Mouse (Mus musculus) kidney, embryonic 16.5 days (tissue): ENCODE data around the gene Efcab3. TPM values are rescaled to one million over a fixed set of nuclear protein-coding genes. Genes with fewer than 3 reads are reported as not detected.

Source experiments
- ATAC-seq: fragments of 200-750 bp; cut with Nextera tagmentation; 2 replicates; pipeline ENCODE4 v1.8.0; 2017; ENCODE audit warnings: moderate TSS enrichment; ENCODE audit not compliant: low FRiP score, low TSS enrichment
- H3K27ac ChIP-seq: fragments of 300-500 bp; sonication (generic); 2 replicates; pipeline ENCODE4 v1.5.1; 2014; ENCODE audit warnings: low read length
- H3K27me3 ChIP-seq: fragments of 300-500 bp; sonication (generic); 2 replicates; pipeline ENCODE4 v1.6.1; 2014; ENCODE audit warnings: low read length, control low read depth, mixed read lengths; ENCODE audit not compliant: insufficient read depth
- H3K36me3 ChIP-seq: fragments of 300-500 bp; sonication (generic); 2 replicates; pipeline ENCODE4 v1.6.1; 2014; ENCODE audit warnings: low read length, control low read depth, mixed read lengths; ENCODE audit not compliant: insufficient read depth
- H3K4me1 ChIP-seq: fragments of 300-500 bp; sonication (generic); 2 replicates; pipeline ENCODE4 v1.6.1; 2014; ENCODE audit warnings: low read length, control low read depth, mixed read lengths; ENCODE audit not compliant: insufficient read depth
- H3K4me2 ChIP-seq: fragments of 300-500 bp; sonication (generic); replicated peaks from 2 replicates; pipeline ENCODE4 v1.6.1; 2014; ENCODE audit warnings: low read depth, low read length
- H3K4me3 ChIP-seq: fragments of 300-500 bp; sonication (generic); 2 replicates; pipeline ENCODE4 v1.5.1; 2014; ENCODE audit warnings: mild to moderate bottlenecking, low read length
- H3K9ac ChIP-seq: fragments of 300-500 bp; sonication (generic); replicated peaks from 2 replicates; pipeline ENCODE4 v1.6.1; 2014; ENCODE audit warnings: low read length
- H3K9me3 ChIP-seq: fragments of 300-500 bp; sonication (generic); 2 replicates; pipeline ENCODE4 v1.6.1; 2016; ENCODE audit warnings: low read length, control low read depth
- WGBS: fragments of 180-500 bp; shearing (Covaris S2); extraction: QIAGEN DNeasy Blood & Tissue Kit; methylation state at CpG from one replicate; pipeline ENCODE4 v1.1.7; 2014; 5-methylcytosine and 5-hydroxymethylcytosine counted together
- polyA plus RNA-seq: library from polyadenylated mRNA; unstranded; fragments of >200 nt; fragmentation: Nextera tagmentation; extraction: Ambion mirVana; gene quantifications from 2 replicates; pipeline ENCODE4 v1.2.1, GENCODE M21; 2015

Gene Efcab3
- polyA plus RNA-seq, 1 experiment from 2014 or later, result not detected

DNA sequence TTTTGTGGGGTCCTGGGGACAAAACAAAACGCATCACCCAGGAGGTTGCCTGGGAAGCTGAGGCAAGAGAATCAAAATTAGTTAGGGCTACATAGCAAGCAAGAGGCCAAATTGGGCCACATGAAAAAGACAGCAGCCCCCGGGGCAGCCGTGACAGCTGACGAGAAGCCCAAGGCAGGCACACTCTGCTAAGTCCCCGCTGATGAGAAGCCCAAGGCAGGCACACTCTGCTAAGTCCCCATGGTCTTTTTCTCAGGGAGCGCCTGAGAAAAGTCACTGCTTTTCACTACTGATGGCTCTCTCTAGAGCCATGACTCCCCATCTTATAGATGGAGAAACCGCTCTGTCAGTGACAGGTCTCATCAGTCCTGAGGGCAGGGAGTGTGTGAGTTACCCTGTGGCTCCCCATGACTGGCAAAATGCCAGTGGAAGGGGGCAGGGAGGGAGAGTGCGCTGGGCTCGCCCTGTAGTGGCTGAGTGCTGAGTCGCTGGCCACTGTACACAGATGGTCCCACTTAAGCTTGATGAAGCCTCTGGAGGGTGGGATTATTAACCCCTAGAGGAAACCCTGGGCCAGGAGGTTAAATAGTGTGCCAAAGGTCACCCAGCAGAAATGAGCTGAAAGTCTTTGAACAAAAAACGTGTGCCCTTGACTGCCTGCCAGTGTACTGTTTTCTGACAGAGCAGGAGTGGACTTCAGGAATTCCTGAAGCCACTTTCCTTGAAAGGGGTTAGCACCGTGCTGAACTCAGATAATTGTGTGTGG lies 89.9 kb downstream of the Efcab3 start:
- ATAC-seq, result peak; percentile 87
- Histone ChIP-seq H3K4me2 (no peak overlapping the region), H3K27ac (peak overlapping the region; percentile 24; the same call in 1 of the 2 replicates), H3K36me3 (no peaks in the 10 kb centered on the region), H3K27me3 (no peaks in the 10 kb centered on the region), H3K9ac (no peak overlapping the region), H3K9me3 (no peaks in the 10 kb centered on the region), H3K4me1 (peaks cover 24% of the 10 kb centered on the region), H3K4me3 (no peak overlapping the region)
- WGBS, result 20% methylated on average over 12 of the region's 12 CpGs

GRCm38 (mm10) chr11:105155915-105156314 lies 92.5 kb downstream of the Efcab3 start:
- Histone ChIP-seq H3K9me3 (no peaks in the 10 kb centered on the region), H3K9ac (no peak overlapping the region), H3K4me3 (no peak overlapping the region), H3K27ac (no peak overlapping the region; the same call in 1 of the 2 replicates), H3K27me3 (no peaks in the 10 kb centered on the region), H3K36me3 (no peaks in the 10 kb centered on the region), H3K4me2 (no peak overlapping the region), H3K4me1 (peaks cover 24% of the 10 kb centered on the region)
- 40% methylated on average over 4 of the region's 4 CpGs for WGBS
- no peak for ATAC-seq

DNA sequence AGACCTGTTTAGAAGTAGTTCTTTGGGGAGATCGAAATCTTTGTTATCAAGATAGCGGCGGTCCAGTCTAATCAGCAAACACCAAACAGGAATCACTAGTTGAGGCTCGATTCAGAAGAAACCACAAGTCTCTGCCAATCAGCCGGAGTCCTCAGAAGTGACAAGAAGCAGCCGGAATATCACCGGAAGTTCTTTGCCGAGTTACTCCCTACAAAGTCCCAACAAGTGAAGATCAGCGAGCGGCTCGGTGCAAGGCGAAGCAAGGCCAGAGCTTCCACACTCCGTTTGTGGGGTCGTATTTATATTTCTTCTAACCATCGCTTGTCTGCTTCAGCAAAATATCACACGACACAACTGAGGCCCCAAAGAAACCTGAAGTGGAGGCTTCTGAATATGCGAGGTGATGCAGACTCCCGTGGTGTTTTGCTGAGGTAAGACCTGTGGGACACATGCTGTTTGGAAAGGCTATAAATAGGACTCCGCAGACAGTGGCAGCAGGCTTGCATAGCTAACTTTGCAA lies 93.4 kb downstream of the Efcab3 start:
- Histone ChIP-seq H3K9me3 (no peaks in the 10 kb centered on the region), H3K4me1 (peaks cover 18% of the 10 kb centered on the region), H3K36me3 (no peaks in the 10 kb centered on the region), H3K9ac (no peak overlapping the region), H3K27me3 (no peaks in the 10 kb centered on the region), H3K4me2 (no peak overlapping the region), H3K27ac (no peak overlapping the region), H3K4me3 (no peak overlapping the region)
- no peak for ATAC-seq
- WGBS, result 84% methylated on average over 19 of the region's 19 CpGs

DNA sequence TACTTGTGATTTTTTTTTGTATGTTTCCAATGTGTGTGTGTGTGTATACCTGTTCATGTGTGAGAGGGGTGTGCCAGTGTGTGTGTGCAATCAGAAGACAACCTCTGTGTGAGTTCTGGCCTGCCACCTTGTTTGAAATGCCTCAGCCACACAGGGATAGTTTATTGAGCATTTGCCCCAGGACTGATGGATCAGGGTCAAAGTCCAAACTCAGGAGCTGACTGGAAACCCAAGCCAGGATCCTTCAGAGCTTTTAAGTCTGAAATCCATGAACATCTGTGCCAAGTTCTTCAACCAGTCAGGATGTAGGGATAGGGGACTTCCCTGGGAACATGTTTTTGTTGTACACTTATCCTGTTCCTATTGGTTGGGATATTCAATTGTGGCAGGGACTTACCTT lies 94.7 kb downstream of the Efcab3 start:
- Histone ChIP-seq H3K9ac (no peak overlapping the region), H3K27me3 (no peaks in the 10 kb centered on the region), H3K9me3 (peaks cover 11% of the 10 kb centered on the region), H3K27ac (no peak overlapping the region), H3K36me3 (no peaks in the 10 kb centered on the region), H3K4me3 (no peak overlapping the region), H3K4me2 (no peak overlapping the region), H3K4me1 (peaks cover 11% of the 10 kb centered on the region)
- ATAC-seq, result no peak

DNA sequence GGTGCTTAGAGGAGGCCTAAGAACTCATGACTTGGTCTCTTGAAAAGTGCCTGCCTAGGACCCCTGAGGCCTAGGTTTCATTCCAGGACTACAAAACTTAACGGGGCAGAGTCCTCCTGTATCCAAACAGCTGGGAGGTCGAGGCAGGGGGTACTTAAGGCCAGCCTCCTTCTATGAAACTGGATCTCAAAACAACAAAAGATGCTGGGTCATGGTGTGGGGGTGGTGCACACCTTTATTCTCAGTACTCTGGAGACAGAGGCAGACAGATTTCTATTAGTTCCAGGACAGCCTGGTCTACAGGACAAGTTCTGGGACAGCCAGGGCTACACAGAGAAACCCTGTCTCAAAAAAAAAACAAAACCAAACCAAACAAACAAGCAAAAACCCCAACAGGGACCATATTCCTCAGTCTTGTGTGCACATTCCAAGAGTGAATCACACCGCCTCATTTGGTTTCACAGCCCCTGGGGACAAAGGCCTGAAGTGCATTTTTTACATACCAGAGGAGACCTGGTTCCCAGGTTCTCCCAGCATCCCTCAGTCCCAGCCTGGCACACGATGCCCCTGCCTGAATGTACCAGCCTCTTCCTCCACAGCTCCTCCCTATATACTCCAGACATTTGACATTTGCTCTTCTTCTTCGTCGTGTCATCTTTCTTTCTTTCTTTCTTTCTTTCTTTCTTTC lies 96.4 kb downstream of the Efcab3 start:
- no peak for ATAC-seq
- no peaks in the 10 kb centered on the region for H3K4me1 ChIP-seq
- H3K9me3 ChIP-seq, result peaks cover 21% of the 10 kb centered on the region
- H3K27me3 ChIP-seq, result no peaks in the 10 kb centered on the region
- 62% methylated on average over 6 of the region's 6 CpGs for WGBS
- no peaks in the 10 kb centered on the region for H3K36me3 ChIP-seq
- H3K9ac ChIP-seq, result no peak overlapping the region
- H3K27ac ChIP-seq, result no peak overlapping the region
- H3K4me3 ChIP-seq, result no peak overlapping the region
- H3K4me2 ChIP-seq, result no peak overlapping the region

DNA sequence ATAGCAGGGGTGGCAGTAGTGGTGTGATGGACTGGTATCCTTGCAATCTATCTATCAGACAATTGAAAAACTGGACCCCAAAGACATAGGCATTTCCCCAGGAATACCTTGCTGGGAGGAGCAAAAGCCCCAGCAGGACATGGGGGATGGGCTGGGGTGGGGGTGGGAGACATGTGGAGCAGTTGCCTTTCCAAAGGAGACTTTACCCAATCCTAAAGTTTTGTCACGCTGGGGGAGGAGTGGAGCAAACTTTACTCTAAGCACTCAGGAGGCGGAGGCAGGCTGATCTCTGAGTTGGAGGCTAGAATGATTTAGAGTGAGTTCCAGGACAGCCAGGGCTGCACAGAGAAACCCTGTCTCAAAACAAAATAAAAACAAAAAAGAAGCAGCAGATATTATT lies 98.0 kb downstream of the Efcab3 start:
- Histone ChIP-seq H3K4me1 (no peaks in the 10 kb centered on the region), H3K9me3 (peaks cover 36% of the 10 kb centered on the region), H3K27ac (no peak overlapping the region), H3K4me2 (no peak overlapping the region), H3K4me3 (no peak overlapping the region), H3K27me3 (no peaks in the 10 kb centered on the region), H3K9ac (no peak overlapping the region), H3K36me3 (no peaks in the 10 kb centered on the region)
- no peak for ATAC-seq
- 98% methylated on average over 2 of the region's 2 CpGs for WGBS

- WGBS, result 88% methylated on average over 69 of the region's 69 CpGs
- ATAC-seq, result no peak
- Histone ChIP-seq H3K4me2 (no peak overlapping the region), H3K9me3 (peaks cover 36% of the 10 kb centered on the region), H3K36me3 (no peaks in the 10 kb centered on the region), H3K9ac (no peak overlapping the region), H3K4me3 (no peak overlapping the region), H3K27ac (no peak overlapping the region), H3K4me1 (no peaks in the 10 kb centered on the region), H3K27me3 (no peaks in the 10 kb centered on the region)
Observed at GRCm38 (mm10) chr11:105164516-105165510, 101.4 kb downstream of the Efcab3 start.

- no peak overlapping the region for H3K27ac ChIP-seq
- no peak overlapping the region for H3K9ac ChIP-seq
- no peak overlapping the region for H3K4me3 ChIP-seq
- peaks cover 36% of the 10 kb centered on the region for H3K9me3 ChIP-seq
- no peaks in the 10 kb centered on the region for H3K27me3 ChIP-seq
- no peak for ATAC-seq
- no peaks in the 10 kb centered on the region for H3K4me1 ChIP-seq
- H3K4me2 ChIP-seq, result no peak overlapping the region
- 88% methylated on average over 10 of the region's 10 CpGs for WGBS
- no peaks in the 10 kb centered on the region for H3K36me3 ChIP-seq
Observed at GRCm38 (mm10) chr11:105166780-105167179, 103.4 kb downstream of the Efcab3 start.
